Mouse (Mus musculus) cerebellum, adult 2 months (tissue): ENCODE results near the gene Cadm1. TPM values are rescaled to one million over a fixed set of nuclear protein-coding genes. Genes with fewer than 3 reads are reported as not detected.

Source experiments
- DNase-seq, 2 experiments: peaks; one replicate each; pipeline ENCODE4 v3.0.0; 2021
- H3K27ac ChIP-seq: fragments of 200-500 bp; 2 replicates; pipeline ENCODE4 v1.5.1; 2012; ENCODE audit warnings: low read length, control low read depth, inconsistent platforms; ENCODE audit not compliant: insufficient read depth
- H3K27me3 ChIP-seq: fragments of 200-500 bp; 2 replicates; pipeline ENCODE4 v1.6.1; 2012; ENCODE audit warnings: inconsistent platforms, mild to moderate bottlenecking, low read length, moderate library complexity; ENCODE audit not compliant: control insufficient read depth, insufficient read depth
- H3K4me1 ChIP-seq: fragments of 200-500 bp; 2 replicates; pipeline ENCODE4 v1.6.1; 2011; ENCODE audit warnings: low read length; ENCODE audit not compliant: control insufficient read depth, insufficient read depth
- H3K4me3 ChIP-seq: fragments of 200-500 bp; replicated peaks from 2 replicates; pipeline ENCODE3; 2011; ENCODE audit warnings: mild to moderate bottlenecking, low read depth, low read length, control low read depth; ENCODE audit not compliant: insufficient read depth
- CTCF ChIP-seq: fragments of 200-500 bp; IDR thresholded peaks from 2 replicates; pipeline ENCODE4 v1.5.1; 2011; ENCODE audit warnings: low read depth, mild to moderate bottlenecking, control low read depth, low read length, moderate library complexity, borderline replicate concordance; ENCODE audit not compliant: insufficient read depth
- POLR2A ChIP-seq: fragments of 200-500 bp; IDR thresholded peaks from 2 replicates; pipeline ENCODE4 v1.6.1; 2011; ENCODE audit warnings: low read length, control low read depth, borderline replicate concordance; ENCODE audit not compliant: insufficient read depth
- WGBS: fragments of 180-500 bp; shearing (Covaris S2); methylation state at CpG from one replicate; pipeline ENCODE4 v1.1.7; 2018; 5-methylcytosine and 5-hydroxymethylcytosine counted together
- polyA plus RNA-seq: library from polyadenylated mRNA; depleted of rRNA; stranded (reverse); fragments of >200 nt; gene quantifications from 2 replicates; pipeline ENCODE4 v1.2.3, GENCODE M21; 2012

Gene Cadm1
- polyA plus RNA-seq, 1 experiment, result 55.9 TPM

- no peak overlapping the region for H3K4me3 ChIP-seq
- no peak for DNase-seq
- no peak for TF ChIP-seq POLR2A
- TF ChIP-seq CTCF, result no peak
- WGBS, result 82% methylated on average over 7 of the region's 7 CpGs
- no peak overlapping the region for H3K27ac ChIP-seq
- H3K4me1 ChIP-seq, result peaks cover 5% of the 10 kb centered on the region; the same call in 1 of the 2 replicates
- no peaks in the 10 kb centered on the region for H3K27me3 ChIP-seq
These were observed 131.6 kb downstream of the Cadm1 start for GRCm38 (mm10) chr9:47661611-47662010.

GRCm38 (mm10) chr9:47669206-47669605 is 139.2 kb downstream of the Cadm1 start:
- Histone ChIP-seq H3K27ac (no peak overlapping the region), H3K27me3 (no peaks in the 10 kb centered on the region), H3K4me3 (no peak overlapping the region), H3K4me1 (peaks cover 13% of the 10 kb centered on the region)
- 15% methylated on average over 4 of the region's 4 CpGs for WGBS
- TF ChIP-seq POLR2A, result no peak
- DNase-seq, result peak in 1 of 2 experiments; percentile 39

GRCm38 (mm10) chr9:47671617-47672016 is 141.6 kb downstream of the Cadm1 start:
- 79% methylated on average over 11 of the region's 11 CpGs for WGBS
- Histone ChIP-seq H3K27me3 (no peaks in the 10 kb centered on the region), H3K27ac (no peak overlapping the region), H3K4me3 (no peak overlapping the region), H3K4me1 (peaks cover 13% of the 10 kb centered on the region)
- no peak for DNase-seq
- TF ChIP-seq POLR2A (no peak), CTCF (no peak)

GRCm38 (mm10) chr9:47674766-47675713 is 145.1 kb downstream of the Cadm1 start:
- 80% methylated on average over 11 of the region's 11 CpGs for WGBS
- peaks cover 4% of the 10 kb centered on the region; the same call in 1 of the 2 replicates for H3K4me1 ChIP-seq

DNA sequence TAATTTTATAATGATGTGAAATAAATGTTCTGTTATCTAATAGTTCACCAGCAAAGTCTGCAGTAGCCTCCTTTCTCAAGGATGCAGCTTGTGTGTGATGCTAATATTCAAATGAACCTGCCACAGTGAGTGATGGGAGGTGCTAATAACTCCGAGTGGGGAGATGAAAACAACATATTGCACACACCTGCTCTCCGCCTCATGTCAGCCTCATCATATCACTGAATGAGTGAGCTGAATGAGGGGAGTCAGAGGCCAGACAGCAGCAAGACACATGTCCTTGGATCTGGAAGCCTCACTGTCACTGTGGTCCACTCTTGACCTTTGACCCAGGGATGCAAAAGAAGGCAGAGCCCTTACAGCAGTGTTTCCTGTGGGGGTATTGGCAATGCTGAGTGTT is 156.9 kb downstream of the Cadm1 start:
- no peaks in the 10 kb centered on the region; the same call in 1 of the 2 replicates for H3K4me1 ChIP-seq
- H3K27ac ChIP-seq, result no peak overlapping the region
- H3K27me3 ChIP-seq, result no peaks in the 10 kb centered on the region
- no peak for DNase-seq
- TF ChIP-seq POLR2A (no peak), CTCF (no peak)
- H3K4me3 ChIP-seq, result no peak overlapping the region
- WGBS, result 84% methylated on average over 2 of the region's 2 CpGs

More at GRCm38 (mm10) chr9:47674766-47675713, 145.1 kb downstream of the Cadm1 start:
- peak in 1 of 2 experiments; percentile 38 for DNase-seq
- no peaks in the 10 kb centered on the region for H3K27me3 ChIP-seq
- H3K27ac ChIP-seq, result no peak overlapping the region
- TF ChIP-seq CTCF (no peak), POLR2A (no peak)
- H3K4me3 ChIP-seq, result no peak overlapping the region

- TF ChIP-seq POLR2A (no peak), CTCF (no peak)
- no peak overlapping the region for H3K4me3 ChIP-seq
- WGBS, result 93% methylated on average over 5 of the region's 5 CpGs
- no peaks in the 10 kb centered on the region; the same call in 1 of the 2 replicates for H3K4me1 ChIP-seq
- H3K27ac ChIP-seq, result no peak overlapping the region
- no peak for DNase-seq
- H3K27me3 ChIP-seq, result no peaks in the 10 kb centered on the region
These were observed 157.6 kb downstream of the Cadm1 start for GRCm38 (mm10) chr9:47687604-47688003.

- WGBS, result 53% methylated on average over 10 of the region's 10 CpGs
- Histone ChIP-seq H3K27ac (no peak overlapping the region), H3K4me1 (no peaks in the 10 kb centered on the region; the same call in 1 of the 2 replicates), H3K4me3 (no peak overlapping the region), H3K27me3 (no peaks in the 10 kb centered on the region)
- no peak for TF ChIP-seq CTCF
- TF ChIP-seq POLR2A, result no peak
- DNase-seq, result no peak
These were observed 158.3 kb downstream of the Cadm1 start for GRCm38 (mm10) chr9:47688297-47688696.

- WGBS, result 85% methylated on average over 13 of the region's 13 CpGs
- TF ChIP-seq POLR2A (no peak), CTCF (no peak)
- Histone ChIP-seq H3K27me3 (no peaks in the 10 kb centered on the region), H3K4me1 (no peaks in the 10 kb centered on the region), H3K27ac (no peak overlapping the region), H3K4me3 (no peak overlapping the region)
- DNase-seq, result no peak
These were observed 162.9 kb downstream of the Cadm1 start for GRCm38 (mm10) chr9:47692911-47693310.
